Mouse (Mus musculus) ES-E14 (cell line): ENCODE measurements at regions not wholly inside any gene's neighbourhood (a gene's known extent, or its start where the extent isn't known, plus 50 kb on each side); places are given as distances from the start of the nearest gene placed in this dataset.

Experiments
- DNase-seq: peaks from one replicate; pipeline ENCODE4 v3.0.0-alpha.2; 2013; ENCODE audit warnings: low read depth, low spot score
- H3K27ac ChIP-seq: 2 replicates; pipeline ENCODE4 v1.5.1; 2012; ENCODE audit warnings: low read depth, mild to moderate bottlenecking, low read length, moderate library complexity, mixed read lengths; ENCODE audit not compliant: poor library complexity, insufficient read depth, severe bottlenecking
- H3K36me3 ChIP-seq: 2 replicates; pipeline ENCODE4 v1.6.1; 2012; ENCODE audit warnings: mild to moderate bottlenecking, low read length, moderate library complexity, mixed read lengths; ENCODE audit not compliant: control insufficient read depth, poor library complexity, insufficient read depth, severe bottlenecking
- H3K4me1 ChIP-seq, 2 experiments: fragments of 150-350 bp in 1 of 2; sonication (generic) in 1 of 2; 2 replicates each; pipeline ENCODE4 v1.6.1; 2012; ENCODE audit warnings: low read length in 2 of 2, mild to moderate bottlenecking in 1 of 2, mixed read lengths in 1 of 2; ENCODE audit not compliant: control insufficient read depth in 2 of 2, insufficient read depth in 2 of 2, poor library complexity in 1 of 2
- H3K4me3 ChIP-seq, 2 experiments: fragments of 150-350 bp in 1 of 2; sonication (generic) in 1 of 2; 2 replicates each; pipeline ENCODE4 v1.5.1; 2012; ENCODE audit warnings: low read length in 2 of 2, low read depth in 1 of 2, mild to moderate bottlenecking in 1 of 2, mixed read lengths in 1 of 2; ENCODE audit not compliant: insufficient read depth in 1 of 2, poor library complexity in 1 of 2, severe bottlenecking in 1 of 2
- H3K9ac ChIP-seq: 2 replicates; pipeline ENCODE4 v1.6.1; 2012; ENCODE audit warnings: low read depth, mild to moderate bottlenecking, low read length, mixed read lengths; ENCODE audit not compliant: poor library complexity, insufficient read depth, severe bottlenecking
- H3K9me3 ChIP-seq: fragments of 150-350 bp; sonication (generic); 2 replicates; pipeline ENCODE4 v1.6.1; 2012; ENCODE audit warnings: low read depth, mild to moderate bottlenecking, low read length; ENCODE audit not compliant: control insufficient read depth, insufficient read depth
- CHD2 ChIP-seq: IDR thresholded peaks from 2 replicates; pipeline ENCODE4 v1.6.1; 2014; ENCODE audit warnings: mild to moderate bottlenecking, low read depth, low read length, inconsistent platforms
- HCFC1 ChIP-seq: IDR thresholded peaks from 2 replicates; pipeline ENCODE4 v1.6.1; 2012; ENCODE audit warnings: low read length, inconsistent platforms, borderline replicate concordance; ENCODE audit not compliant: insufficient read depth
- MAFK ChIP-seq: IDR thresholded peaks from 2 replicates; pipeline ENCODE4 v1.6.1; 2014; ENCODE audit warnings: mild to moderate bottlenecking, low read depth, low read length, inconsistent platforms; ENCODE audit not compliant: insufficient read depth
- ZC3H11A ChIP-seq: IDR thresholded peaks from 2 replicates; pipeline ENCODE4 v1.6.1; 2012; ENCODE audit warnings: low read depth, mild to moderate bottlenecking, inconsistent platforms, low read length, borderline replicate concordance
- ZNF384 ChIP-seq: IDR thresholded peaks from 2 replicates; pipeline ENCODE4 v1.6.1; 2012; ENCODE audit warnings: low read depth, low read length, inconsistent platforms
- in situ Hi-C, 2 experiments: fragments of 600-800 bp; cut with MboI; formaldehyde crosslinking; loops; one replicate each; pipeline ENCODE4 v1.15.1; 2025; ENCODE audit warnings: low sequenced_read_pairs in 2 of 2, inconsistent platforms in 1 of 2; ENCODE audit not compliant: unreplicated experiment in 2 of 2

GRCm38 (mm10) chr7:69738998-69739397 lies 627.5 kb downstream of the Nr2f2 start:
- Histone ChIP-seq H3K4me3 (no peak overlapping the region), H3K9ac (no peak overlapping the region), H3K36me3 (no peaks in the 10 kb centered on the region), H3K27ac (no peak overlapping the region), H3K9me3 (no peaks in the 10 kb centered on the region), H3K4me1 (no peaks in the 10 kb centered on the region)
- DNase-seq = no peak
- in situ Hi-C loops = no loop called here
- TF ChIP-seq CHD2 (no peak), MAFK (no peak), ZNF384 (no peak), ZC3H11A (no peak), HCFC1 (no peak)

- Histone ChIP-seq H3K4me1 (no peaks in the 10 kb centered on the region), H3K36me3 (no peaks in the 10 kb centered on the region), H3K9ac (no peak overlapping the region), H3K4me3 (no peak overlapping the region), H3K27ac (no peak overlapping the region), H3K9me3 (no peaks in the 10 kb centered on the region)
- TF ChIP-seq ZC3H11A (no peak), ZNF384 (no peak), MAFK (no peak), CHD2 (no peak), HCFC1 (no peak)
- DNase-seq = no peak
- in situ Hi-C loops = no loop called here
These were observed 651.5 kb downstream of the Nr2f2 start for GRCm38 (mm10) chr7:69715081-69715480.

- Histone ChIP-seq H3K36me3 (no peaks in the 10 kb centered on the region), H3K27ac (no peak overlapping the region), H3K9me3 (no peaks in the 10 kb centered on the region), H3K4me1 (no peaks in the 10 kb centered on the region), H3K4me3 (no peak overlapping the region), H3K9ac (no peak overlapping the region)
- no peak for DNase-seq
- in situ Hi-C loops = no loop called here
- TF ChIP-seq ZC3H11A (no peak), CHD2 (no peak), ZNF384 (no peak), MAFK (peak; percentile 44; the same call in 1 of the 2 replicates)
These were observed 696.3 kb downstream of the Nr2f2 start for GRCm38 (mm10) chr7:69670211-69670610.

GRCm38 (mm10) chr7:69655583-69655982 lies 711.0 kb downstream of the Nr2f2 start:
- DNase-seq = no peak
- H3K4me3 ChIP-seq = no peak overlapping the region
- no peak overlapping the region for H3K27ac ChIP-seq
- no peaks in the 10 kb centered on the region for H3K9me3 ChIP-seq
- TF ChIP-seq HCFC1 (no peak), MAFK (no peak), ZC3H11A (no peak), CHD2 (no peak), ZNF384 (no peak)
- no peaks in the 10 kb centered on the region for H3K4me1 ChIP-seq
- no peaks in the 10 kb centered on the region for H3K36me3 ChIP-seq
- in situ Hi-C loops = no loop called here
- no peak overlapping the region for H3K9ac ChIP-seq

GRCm38 (mm10) chr7:69645449-69645848 lies 721.1 kb downstream of the Nr2f2 start:
- Histone ChIP-seq H3K27ac (no peak overlapping the region), H3K9ac (no peak overlapping the region), H3K36me3 (no peaks in the 10 kb centered on the region), H3K4me1 (no peaks in the 10 kb centered on the region), H3K9me3 (no peaks in the 10 kb centered on the region), H3K4me3 (no peak overlapping the region)
- TF ChIP-seq HCFC1 (no peak), MAFK (no peak), CHD2 (no peak), ZNF384 (no peak)
- no peak for DNase-seq
- in situ Hi-C loops = no loop called here
